Mouse (Mus musculus) left cerebral cortex, adult 18-20 months (tissue): ENCODE measurements around the gene Fsd1. TPM values are rescaled to one million over a fixed set of nuclear protein-coding genes. Genes with fewer than 3 reads are reported as not detected.
"Not testable (repeated sequence)": the region's sequence is repeated elsewhere in the genome, so short reads cannot be mapped to it uniquely, and the experiment has no call there.

Experiments
- DNase-seq, 2 experiments: peaks; one replicate each; pipeline ENCODE4 v3.0.0; 2021 to 2022; ENCODE audit warnings: low spot score in 2 of 2, mixed read lengths in 1 of 2
- long read RNA-seq, 2 experiments: library from polyadenylated mRNA; stranded (forward); transcript quantifications; one replicate each; pipeline ENCODE4 v2.0.0; 2021
- total RNA-seq, 2 experiments: library from RNA; stranded (reverse); gene quantifications; 2 replicates each; pipeline ENCODE4 v1.2.3; 2021

The Fsd1 gene
- 10 to 100 TPM; 81.3 to 86.5 TPM for total RNA-seq
- long read RNA-seq, experiment 1, transcript Fsd1-201 (13 exons, 1,748 nt): major isoform, 94 of 156 reads
- long read RNA-seq, experiment 1, partial matches to known transcripts: 14 of 156 reads
- long read RNA-seq, experiment 1, other reads (novel, unspliced or antisense): 46 of 156 reads
- long read RNA-seq, experiment 2, transcript Fsd1-201 (13 exons, 1,748 nt): major isoform, 81 of 112 reads
- long read RNA-seq, experiment 2, partial matches to known transcripts: 7 of 112 reads
- long read RNA-seq, experiment 2, other reads (novel, unspliced or antisense): 23 of 112 reads

DNA sequence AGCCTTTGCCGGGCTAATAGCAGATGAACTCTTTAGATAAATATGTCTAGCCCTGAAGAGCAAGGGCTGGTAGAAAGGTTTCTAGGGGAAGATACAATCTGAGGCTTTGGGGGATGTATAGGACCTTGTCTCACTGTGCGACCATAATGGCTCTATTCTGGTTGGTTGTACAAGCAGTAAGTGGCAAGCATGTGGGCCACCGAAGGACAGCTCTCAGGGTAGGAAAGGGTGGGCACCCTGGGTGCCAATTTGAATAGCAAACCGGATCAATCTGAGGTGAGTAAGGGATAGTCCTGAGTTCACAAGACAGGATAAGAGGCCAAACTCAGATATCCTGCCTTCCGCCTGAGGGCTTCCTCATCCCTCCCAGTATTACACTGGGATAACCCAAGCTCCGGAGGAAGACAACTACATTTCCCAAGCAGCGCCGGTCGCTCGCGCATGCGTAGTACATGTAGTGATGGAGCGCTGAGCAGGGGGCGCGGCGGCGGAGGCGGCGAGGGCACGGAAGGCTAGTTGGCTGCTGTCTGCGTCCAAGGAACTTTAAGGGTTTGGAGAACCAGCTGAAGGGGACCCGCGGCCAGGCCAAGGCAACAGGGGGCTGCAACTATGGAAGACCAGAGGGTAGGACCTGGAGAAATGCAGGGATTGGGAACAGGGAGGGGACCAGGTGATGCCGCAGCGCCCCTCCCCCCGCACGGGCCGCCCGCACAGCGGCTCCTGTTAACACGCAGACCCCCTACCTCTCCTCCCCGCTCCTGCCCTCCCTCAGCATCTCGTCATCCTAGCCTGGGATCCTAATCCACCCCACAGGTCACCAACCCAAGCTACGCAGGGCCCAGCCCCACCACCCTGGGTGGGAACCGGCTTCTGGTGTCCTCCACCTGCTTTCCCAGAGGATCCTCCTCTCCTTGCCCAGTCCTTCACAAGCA lies at the start of gene Fsd1:
TSS of gene Fsd1 (plus strand) at position 480 of the 932 bp plus-strand sequence.
- DNase-seq: peak; percentile 83 to 88

DNA sequence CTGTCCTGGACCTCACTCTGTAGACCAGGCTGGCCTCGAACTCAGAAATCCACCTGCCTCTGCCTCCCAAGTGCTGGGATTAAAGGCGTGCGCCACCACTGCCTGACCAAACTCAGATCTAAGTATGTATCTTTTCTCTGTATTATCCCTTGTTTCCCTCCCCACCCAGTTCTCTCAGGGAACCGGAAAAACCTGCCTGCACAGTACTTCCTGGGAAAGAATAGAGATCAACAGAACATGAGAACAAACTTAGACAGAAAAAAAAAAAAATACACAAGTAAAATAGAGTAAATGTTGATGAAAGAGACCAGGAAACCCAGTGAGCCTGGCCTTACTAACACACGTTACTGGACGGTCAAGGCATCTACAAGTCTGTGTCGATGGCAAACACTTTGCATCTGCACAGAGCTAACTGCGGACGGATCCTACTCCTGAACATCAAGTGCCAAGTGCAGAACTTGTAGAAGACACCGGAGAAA lies 41.9 kb upstream of the Fsd1 start:
- not testable (repeated sequence) for DNase-seq

DNA sequence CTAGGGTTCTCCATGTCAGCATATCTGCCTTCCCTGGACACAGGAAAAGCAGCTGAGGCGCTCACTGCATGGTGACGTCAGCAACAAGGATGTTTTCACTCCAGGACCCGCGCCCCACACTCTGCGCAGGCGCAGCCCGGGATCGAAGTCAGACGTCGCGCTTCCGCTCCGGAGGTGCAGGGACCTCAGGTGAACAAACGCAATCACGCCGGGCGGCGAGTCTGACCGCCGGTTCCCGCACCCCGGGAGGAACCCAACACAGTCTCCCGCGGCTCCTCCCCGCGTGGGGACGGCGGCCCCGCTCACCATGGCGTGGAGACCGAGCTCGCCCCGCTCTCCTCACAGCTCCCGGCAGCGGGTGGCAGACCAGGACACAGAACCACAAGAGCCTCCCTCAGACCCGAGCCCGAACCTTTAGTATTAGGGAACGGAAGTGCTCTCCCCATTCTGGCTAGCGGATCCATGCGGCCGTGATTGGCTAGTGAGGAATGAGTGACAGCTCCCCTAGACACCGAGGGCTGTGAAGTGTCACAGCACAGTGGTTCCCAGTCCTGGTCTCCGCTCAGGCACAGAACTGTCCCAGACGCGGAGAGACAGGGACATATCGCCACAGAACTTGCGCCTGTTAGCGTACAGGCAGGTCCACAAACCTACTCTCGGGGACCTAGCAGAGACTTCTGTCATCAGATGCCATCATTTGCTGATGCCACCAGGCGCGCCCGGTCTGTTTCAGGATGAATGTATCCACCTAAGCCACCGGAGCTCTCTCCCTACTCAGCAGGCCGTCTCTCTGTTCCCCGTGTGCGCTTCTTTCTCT lies 41.2 kb upstream of the Fsd1 start:
- DNase-seq: peak; percentile 94 to 95

DNA sequence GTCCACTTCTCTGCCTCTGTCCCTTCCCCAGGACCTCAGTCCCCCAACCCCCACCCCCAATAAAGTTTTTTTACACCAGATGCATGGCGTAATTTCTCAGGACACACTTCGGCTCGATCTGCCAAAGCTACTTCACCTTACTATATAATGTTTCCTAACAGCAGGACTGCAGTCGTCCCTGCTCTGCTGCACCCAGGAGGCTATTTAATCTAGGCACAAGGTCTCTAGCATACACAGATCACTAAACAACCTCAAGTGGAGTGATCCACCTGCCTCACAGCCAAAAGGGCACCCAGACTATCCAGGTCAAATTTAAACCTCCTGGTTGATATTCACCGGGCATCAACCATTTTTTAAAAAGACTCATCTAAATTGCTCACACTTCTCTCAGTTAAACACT lies 40.6 kb upstream of the Fsd1 start:
- DNase-seq: no peak

DNA sequence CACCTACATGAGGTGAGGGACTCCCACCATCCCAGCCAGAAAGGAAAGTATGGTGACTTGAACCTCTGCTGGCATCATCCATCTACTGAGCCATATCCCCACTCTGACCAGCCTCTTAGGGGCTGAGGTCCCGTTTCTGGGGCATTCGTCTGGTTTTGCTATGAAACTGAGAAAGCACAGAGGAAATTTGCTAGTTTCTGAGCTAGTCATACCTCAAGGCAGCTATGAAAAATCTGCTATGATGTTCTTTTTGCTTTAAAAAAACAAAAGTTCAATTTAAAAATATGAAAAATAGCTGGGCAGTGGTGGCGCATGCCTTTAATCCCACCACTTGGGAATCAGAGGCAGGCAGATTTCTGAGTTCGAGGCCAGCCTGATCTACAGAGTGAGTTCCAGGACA lies 37.7 kb upstream of the Fsd1 start:
- DNase-seq: no peak

DNA sequence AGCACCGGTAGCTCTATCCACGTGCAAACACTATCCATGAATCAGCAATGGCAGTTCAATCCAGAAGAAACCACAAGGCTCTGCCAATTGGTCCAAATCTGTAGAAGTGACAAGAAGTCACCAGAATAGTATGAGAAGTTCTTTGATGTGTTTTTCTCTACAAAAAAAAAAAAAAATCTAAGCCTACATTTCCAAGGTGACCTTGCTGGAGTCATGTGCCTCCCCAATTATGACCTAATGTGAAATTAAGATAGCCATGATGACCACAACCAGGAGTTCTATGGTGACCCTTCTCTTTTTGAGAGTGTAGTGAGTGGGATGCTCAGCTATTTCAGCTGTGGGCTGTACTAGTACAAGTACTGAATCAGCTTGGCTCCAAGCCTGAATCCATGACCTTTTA lies 36.9 kb upstream of the Fsd1 start, which contains the start of gene Zfp119b:
TSS of gene Zfp119b (minus strand) at position 101 of the 400 bp plus-strand sequence.
- no peak for DNase-seq

DNA sequence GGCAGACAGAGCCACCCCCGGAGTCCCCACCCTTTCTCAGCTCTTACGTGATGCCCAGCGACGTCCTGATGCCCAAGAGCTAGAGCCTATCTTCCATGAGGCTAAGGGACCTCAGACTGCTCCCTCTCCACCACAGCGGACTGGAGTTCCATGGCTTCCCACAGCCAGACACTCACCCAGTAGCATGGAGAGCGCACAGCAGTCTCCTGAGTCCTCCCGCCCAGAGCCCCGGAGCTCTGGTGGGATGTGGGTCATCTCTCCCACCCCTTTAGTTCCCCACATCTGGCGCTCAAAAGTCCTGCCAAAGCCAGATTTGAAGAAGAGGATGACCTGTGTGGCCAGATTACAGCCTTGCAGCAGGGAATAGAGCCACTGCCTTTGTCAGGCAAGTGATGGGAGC lies 35.7 kb upstream of the Fsd1 start:
- DNase-seq: no peak

DNA sequence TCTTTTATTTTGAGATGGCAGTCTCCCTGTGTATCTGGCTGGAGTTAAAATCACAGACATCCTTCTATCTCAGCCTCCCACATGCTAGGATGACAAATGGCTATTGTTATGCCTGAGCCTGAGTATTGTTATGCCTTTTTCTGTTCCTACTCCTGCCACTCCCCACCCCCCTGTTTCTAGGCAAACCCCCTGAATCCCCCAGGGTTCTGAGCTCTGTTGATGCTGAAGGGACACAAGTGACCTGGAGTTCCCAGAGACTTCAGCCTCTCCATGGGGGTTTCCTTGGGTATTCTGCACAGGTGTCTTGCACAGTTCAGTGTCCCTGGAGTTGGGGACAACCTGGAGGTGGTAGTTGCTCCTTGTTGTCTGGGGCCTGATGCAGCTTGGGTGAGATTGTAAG lies 34.3 kb upstream of the Fsd1 start:
- no peak for DNase-seq

DNA sequence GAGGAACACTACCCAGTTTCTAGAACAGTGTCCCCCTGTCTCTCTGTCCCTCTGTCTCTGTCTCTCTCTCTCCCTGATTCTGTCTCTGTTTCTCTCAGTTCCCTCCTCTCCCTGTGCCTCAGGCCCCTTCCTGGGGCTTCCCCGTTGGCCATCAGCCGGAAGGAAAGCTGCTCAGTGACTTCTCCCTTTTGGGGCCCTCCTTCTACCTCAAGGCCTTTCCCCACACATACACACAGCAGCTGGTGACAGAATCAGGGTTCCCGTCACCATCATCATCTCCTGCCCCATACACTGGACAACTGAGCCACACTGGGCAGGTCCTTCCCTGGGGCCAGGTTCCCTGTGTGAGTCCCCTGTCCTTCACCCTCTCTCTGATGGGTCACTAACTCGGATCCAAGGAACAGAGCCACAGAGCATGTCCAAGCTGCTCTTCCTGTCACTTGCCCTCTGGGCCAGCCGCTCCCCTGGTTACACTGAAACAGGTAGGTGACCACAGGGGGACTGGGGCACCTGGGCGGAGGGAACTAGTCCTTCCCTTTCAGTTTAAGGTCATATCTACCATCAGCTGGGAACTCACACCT lies 33.8 kb upstream of the Fsd1 start, which contains the start of gene Ebi3:
TSS of gene Ebi3 (plus strand) at position 194 of the 581 bp plus-strand sequence.
- DNase-seq: no peak

DNA sequence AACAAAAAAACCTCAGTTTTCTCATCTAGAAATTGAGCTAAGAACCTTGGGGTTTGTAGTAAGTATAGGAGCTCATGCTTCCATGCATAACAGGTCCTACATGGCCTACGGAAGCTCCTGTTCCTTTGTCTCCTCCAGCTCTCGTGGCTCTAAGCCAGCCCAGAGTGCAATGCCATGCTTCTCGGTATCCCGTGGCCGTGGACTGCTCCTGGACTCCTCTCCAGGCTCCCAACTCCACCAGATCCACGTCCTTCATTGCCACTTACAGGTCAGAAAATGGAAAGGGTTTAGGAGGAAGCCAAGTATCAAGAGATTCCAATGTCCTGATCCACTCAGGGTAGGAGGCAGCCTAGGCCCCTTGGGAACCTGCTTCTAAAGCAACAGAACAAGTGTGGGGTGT lies 32.6 kb upstream of the Fsd1 start:
- no peak for DNase-seq

DNA sequence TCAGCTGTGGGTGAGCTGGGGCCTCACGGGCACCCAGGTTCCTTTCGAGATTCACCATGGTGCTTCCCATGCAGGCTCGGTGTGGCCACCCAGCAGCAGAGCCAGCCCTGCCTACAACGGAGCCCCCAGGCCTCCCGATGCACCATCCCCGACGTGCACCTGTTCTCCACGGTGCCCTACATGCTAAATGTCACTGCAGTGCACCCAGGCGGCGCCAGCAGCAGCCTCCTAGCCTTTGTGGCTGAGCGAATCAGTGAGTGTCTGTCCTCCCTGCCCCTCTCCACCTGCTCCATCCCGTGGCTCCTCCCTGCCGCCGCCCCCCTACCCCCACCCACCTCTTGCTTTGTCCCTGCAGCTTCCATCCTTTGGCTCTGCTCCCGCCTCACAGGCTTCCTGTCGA lies 32.1 kb upstream of the Fsd1 start:
- no peak for DNase-seq

DNA sequence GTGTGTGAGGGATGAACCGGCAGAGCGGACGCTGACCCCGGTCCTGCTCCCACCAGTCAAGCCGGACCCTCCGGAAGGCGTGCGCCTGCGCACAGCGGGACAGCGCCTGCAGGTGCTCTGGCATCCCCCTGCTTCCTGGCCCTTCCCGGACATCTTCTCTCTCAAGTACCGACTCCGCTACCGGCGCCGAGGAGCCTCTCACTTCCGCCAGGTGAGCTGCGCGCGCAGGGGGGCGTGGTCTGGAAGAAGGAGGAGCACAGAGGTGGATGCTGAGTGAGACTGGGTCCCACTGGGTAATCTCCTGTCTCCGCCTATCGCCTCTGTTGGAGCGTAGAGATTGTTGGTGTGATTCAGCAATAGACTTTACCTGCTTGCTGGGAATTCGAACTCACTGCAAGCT lies 30.2 kb upstream of the Fsd1 start:
- DNase-seq: peak; percentile 86 to 87

DNA sequence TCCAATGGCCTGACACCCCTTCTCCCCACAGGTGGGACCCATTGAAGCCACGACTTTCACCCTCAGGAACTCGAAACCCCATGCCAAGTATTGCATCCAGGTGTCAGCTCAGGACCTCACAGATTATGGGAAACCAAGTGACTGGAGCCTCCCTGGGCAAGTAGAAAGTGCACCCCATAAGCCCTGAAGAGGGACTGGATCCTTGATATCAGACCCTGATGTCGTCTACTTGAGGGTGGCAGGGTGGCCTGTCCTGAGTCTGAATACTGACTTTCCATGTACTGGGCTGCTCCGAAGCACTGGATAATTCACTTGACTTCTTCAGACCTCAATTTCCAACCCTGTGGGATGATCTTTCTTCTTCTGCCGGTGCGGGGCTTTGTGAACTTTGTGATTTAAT lies 29.7 kb upstream of the Fsd1 start:
- DNase-seq: no peak

DNA sequence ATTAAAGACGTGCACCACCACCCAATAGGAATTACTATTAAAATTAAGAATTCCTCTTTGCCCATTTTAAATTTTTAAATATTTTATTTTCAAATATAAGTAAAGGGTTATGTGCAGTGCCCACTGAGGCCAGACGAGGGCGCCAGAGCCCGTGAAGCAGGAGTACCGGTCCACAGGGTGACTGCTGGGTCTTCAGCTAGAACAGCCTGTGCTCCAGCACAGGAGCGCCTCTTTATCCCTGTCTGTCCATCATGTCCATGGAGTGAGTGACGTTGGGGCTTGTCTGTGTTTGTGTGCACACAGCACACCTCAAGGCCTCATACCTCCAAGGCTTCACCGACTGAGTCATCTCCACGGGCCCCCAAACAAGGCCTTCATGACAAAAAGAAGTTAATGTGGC lies 29.1 kb upstream of the Fsd1 start:
- peak; percentile 62 to 80 for DNase-seq

DNA sequence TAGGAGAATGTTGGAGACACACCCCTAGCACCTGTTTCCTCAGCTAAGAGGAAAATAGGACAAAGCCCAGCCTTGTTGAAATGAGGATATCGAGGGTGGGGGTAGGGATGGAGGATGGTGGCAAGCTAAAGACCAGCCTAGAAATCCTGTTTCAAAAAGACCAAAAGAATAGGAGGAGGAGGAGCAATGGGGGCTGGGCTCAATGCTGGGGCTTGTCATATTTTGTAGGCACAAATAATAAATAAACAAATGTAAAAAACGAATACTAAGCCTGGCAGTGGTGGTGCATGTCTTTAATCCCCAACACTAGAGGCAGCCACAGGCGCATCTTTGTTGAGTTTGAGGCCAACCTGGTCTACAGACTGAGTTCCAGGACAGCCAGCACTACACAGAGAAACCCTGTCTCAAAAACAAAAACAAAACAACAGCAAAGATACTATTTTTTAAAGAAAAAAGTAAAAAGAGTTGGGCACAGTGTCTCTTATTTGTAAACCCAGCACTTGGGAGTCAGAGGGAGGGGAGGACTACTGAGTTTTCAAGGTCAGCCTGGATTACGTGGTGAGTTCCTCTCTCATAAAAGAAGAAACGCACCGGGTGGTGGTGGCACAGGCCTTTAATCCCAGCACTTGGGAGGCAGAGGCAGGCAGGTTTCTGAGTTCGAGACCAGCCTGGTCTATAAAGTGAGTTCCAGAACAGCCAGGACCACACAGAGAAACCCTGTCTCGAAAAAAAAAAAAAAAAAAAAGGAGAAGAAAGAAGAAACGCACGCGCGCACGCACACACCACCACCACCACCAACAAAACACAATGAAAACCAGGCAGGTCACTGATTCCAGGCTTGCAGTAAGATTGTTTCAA lies 28.4 kb upstream of the Fsd1 start:
- DNase-seq: no peak

DNA sequence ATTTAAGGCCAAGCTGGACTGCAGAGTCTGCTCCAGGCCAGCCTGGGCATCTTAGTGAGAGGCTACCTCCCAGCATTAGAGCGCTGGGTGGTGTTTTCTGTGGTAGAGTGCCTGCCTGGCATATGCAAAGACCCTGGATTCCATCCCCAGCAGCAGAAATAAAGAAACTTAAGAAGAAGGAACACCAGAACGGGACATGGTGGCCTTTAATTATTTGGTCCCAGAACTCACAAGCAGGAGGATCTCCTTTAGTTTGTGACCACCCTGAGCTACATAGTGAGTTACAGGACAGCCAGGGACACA lies 27.8 kb upstream of the Fsd1 start:
- no peak for DNase-seq

DNA sequence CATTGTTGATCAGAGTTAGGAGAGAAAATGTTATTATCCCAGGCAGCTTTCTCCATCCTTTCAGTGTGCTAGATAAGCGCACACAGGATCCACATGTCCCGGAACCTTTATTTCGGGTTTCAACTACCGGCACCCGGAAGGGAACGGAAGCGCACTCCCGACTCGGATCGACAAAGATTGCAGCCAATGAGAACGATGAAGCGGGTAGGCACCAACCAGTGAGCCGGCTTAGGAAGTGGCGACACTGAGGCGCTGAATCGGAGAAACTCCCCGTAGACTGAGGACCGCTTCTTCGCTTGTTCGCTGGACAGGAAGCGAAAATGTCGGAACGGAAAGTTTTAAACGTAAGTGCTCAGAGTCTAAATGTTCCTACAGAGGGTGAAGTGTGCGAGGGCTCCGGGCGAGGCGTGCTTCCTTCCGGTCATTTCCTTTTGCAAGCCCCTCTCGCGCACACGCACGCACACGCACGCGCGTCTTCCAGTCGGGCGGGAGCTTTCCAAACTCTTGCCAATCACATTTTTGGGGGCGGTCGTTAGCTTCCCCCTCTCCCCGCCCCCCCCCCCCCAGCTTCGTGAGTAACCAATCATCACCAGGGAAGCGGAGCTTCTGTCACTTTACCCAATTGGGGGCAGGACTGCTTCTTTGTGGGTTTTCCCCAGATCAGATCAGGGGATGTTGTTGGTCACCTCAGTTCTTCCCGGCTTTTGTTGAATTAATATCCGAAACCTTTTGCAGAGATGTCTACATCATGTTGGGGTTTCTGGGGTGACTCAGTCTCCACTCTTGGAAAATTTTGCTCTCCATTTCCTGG lies 27.2 kb upstream of the Fsd1 start, which contains the start of gene Yju2:
TSS of gene Yju2 (plus strand) at position 182 of the 811 bp plus-strand sequence.
- peak; percentile 93 to 95 for DNase-seq

DNA sequence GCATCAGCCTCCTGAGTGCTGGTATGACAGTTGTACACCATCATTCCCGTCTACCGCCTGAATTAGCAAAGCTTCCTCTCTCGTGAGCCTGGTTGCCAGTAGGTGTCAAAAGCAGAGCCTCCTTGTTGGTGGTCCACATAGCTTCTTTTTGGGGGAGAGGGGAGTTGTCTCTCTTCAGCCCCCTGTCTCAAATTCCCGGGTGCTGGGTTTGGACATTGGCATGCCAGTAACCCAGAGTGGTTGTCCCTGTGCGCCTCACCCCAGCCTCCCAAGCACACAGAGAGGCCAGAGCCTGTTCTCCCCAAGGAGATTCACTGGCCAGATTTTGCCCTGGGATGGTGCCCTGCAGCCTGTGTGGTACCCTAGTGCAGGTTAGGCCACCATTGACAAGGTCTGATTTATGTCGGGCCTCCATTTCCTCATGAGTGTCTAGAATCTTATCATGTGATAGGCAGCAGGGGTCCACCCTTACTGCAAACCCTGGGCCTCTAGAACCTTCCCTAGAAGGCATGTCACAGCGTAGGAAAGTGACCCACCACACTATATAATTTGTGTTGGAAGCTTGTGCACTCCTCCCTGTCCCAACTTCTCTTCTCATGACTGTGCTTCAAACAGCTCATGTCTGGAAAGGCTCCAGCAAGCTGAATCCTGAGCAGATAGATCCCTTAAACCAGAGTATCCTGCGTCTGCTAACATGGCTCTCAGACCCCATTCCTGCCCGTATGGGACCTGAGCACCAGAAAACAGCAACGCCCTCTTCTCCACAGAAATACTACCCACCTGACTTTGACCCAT lies 26.2 kb upstream of the Fsd1 start:
- no peak for DNase-seq
